Mouse (Mus musculus) CH12.LX (cell line): ENCODE measurements around the gene Akr1b3. TPM values are rescaled to one million over a fixed set of nuclear protein-coding genes. Genes with fewer than 3 reads are reported as not detected.
A peak's percentile ranks its signal among the peaks of the same experiment; 100 is the strongest.
"Not testable (repeated sequence)": the region's sequence is repeated elsewhere in the genome, so short reads cannot be mapped to it uniquely, and the experiment has no call there.

Experiments used
- DNase-seq: peaks from one replicate; pipeline ENCODE4 v3.0.0-alpha.2; 2013; ENCODE audit errors: extremely low read depth
- H3K27ac ChIP-seq: 2 replicates; pipeline ENCODE4 v1.5.1; 2012; ENCODE audit warnings: low read depth, mild to moderate bottlenecking, control low read depth, moderate library complexity; ENCODE audit not compliant: insufficient read depth
- H3K27me3 ChIP-seq: replicated peaks from 2 replicates; pipeline ENCODE3; 2012; ENCODE audit warnings: inconsistent platforms
- H3K36me3 ChIP-seq, 2 experiments: replicated peaks in 1 of 2; 2 replicates each; pipeline versions ENCODE3 to v1.6.1; 2012; ENCODE audit warnings: inconsistent platforms in 1 of 2, low read length in 1 of 2, mild to moderate bottlenecking in 1 of 2, mixed read lengths in 1 of 2, moderate library complexity in 1 of 2; ENCODE audit not compliant: control insufficient read depth in 1 of 2, insufficient read depth in 1 of 2
- H3K4me1 ChIP-seq, 2 experiments: 2 replicates each; pipeline ENCODE4 v1.6.1; 2012; ENCODE audit warnings: inconsistent platforms in 1 of 2, moderate library complexity in 1 of 2; ENCODE audit not compliant: insufficient read depth in 2 of 2, control insufficient read depth in 1 of 2
- H3K4me2 ChIP-seq: 2 replicates; pipeline ENCODE4 v1.6.1; 2012; ENCODE audit warnings: low read depth, mild to moderate bottlenecking, control low read depth; ENCODE audit not compliant: poor library complexity, insufficient read depth, severe bottlenecking
- H3K4me3 ChIP-seq, 3 experiments: fragments of 150-350 bp in 1 of 3; sonication (generic) in 1 of 3; replicated peaks in 1 of 3; 2 replicates each; pipeline versions ENCODE3 to v1.5.1; 2011 to 2012; ENCODE audit warnings: low read depth in 2 of 3, low read length in 2 of 3, mild to moderate bottlenecking in 2 of 3, moderate library complexity in 2 of 3, control low read depth in 1 of 3, improper control_type of control experiment in 1 of 3, inconsistent platforms in 1 of 3, mixed read lengths in 1 of 3; ENCODE audit not compliant: poor library complexity in 1 of 3
- H3K79me2 ChIP-seq: replicated peaks from 2 replicates; pipeline ENCODE4 v1.6.1; 2012; ENCODE audit warnings: mild to moderate bottlenecking, moderate library complexity; ENCODE audit not compliant: control insufficient read depth, poor library complexity, insufficient read depth, severe bottlenecking; ENCODE audit errors: extremely low read depth
- H3K9ac ChIP-seq: 2 replicates; pipeline ENCODE4 v1.6.1; 2012; ENCODE audit warnings: low read depth, mild to moderate bottlenecking, control low read depth, moderate library complexity; ENCODE audit not compliant: insufficient read depth
- H3K9me3 ChIP-seq: replicated peaks from 2 replicates; pipeline ENCODE3; 2012; ENCODE audit warnings: low read length, inconsistent platforms, mixed read lengths
- BHLHE40 ChIP-seq: IDR thresholded peaks from 2 replicates; pipeline ENCODE4 v1.6.1; 2011; ENCODE audit warnings: mild to moderate bottlenecking, low read depth, low read length, improper control_type of control experiment
- CHD2 ChIP-seq: IDR thresholded peaks from 2 replicates; pipeline ENCODE4 v1.6.1; 2011; ENCODE audit warnings: low read length, improper control_type of control experiment
- E2F4 ChIP-seq: IDR thresholded peaks from 2 replicates; pipeline ENCODE4 v1.6.1; 2011; ENCODE audit warnings: low read depth, low read length, improper control_type of control experiment; ENCODE audit not compliant: insufficient replicate concordance
- EP300 ChIP-seq: IDR thresholded peaks from 2 replicates; pipeline ENCODE4 v1.6.1; 2011; ENCODE audit warnings: low read length, improper control_type of control experiment
- ETS1 ChIP-seq: conservative IDR thresholded peaks from 2 replicates; pipeline ENCODE4 v1.6.1; 2012; ENCODE audit warnings: low read depth, mild to moderate bottlenecking, inconsistent platforms, low read length, improper control_type of control experiment, moderate library complexity
- GABPA ChIP-seq: IDR thresholded peaks from 2 replicates; pipeline ENCODE4 v1.6.1; 2012; ENCODE audit warnings: low read depth, low read length, improper control_type of control experiment, inconsistent platforms; ENCODE audit not compliant: insufficient replicate concordance
- HCFC1 ChIP-seq: IDR thresholded peaks from 2 replicates; pipeline ENCODE4 v1.6.1; 2012; ENCODE audit warnings: low read depth, mild to moderate bottlenecking, inconsistent platforms, low read length, improper control_type of control experiment
- IRF4 ChIP-seq: IDR thresholded peaks from 2 replicates; pipeline ENCODE4 v1.6.1; 2014; ENCODE audit warnings: low read depth, mild to moderate bottlenecking, inconsistent platforms, low read length, improper control_type of control experiment
- JUN ChIP-seq: IDR thresholded peaks from 2 replicates; pipeline ENCODE4 v1.6.1; 2011; ENCODE audit warnings: low read depth, mild to moderate bottlenecking, low read length, improper control_type of control experiment, moderate library complexity; ENCODE audit not compliant: insufficient read depth
- JUND ChIP-seq: conservative IDR thresholded peaks from 2 replicates; pipeline ENCODE4 v1.6.1; 2011; ENCODE audit warnings: low read depth, low read length, improper control_type of control experiment
- MAX ChIP-seq: IDR thresholded peaks from 2 replicates; pipeline ENCODE4 v1.6.1; 2011; ENCODE audit warnings: low read length, improper control_type of control experiment
- MEF2A ChIP-seq: IDR thresholded peaks from 2 replicates; pipeline ENCODE4 v1.6.1; 2014; ENCODE audit warnings: low read depth, mild to moderate bottlenecking, inconsistent platforms, low read length, improper control_type of control experiment, borderline replicate concordance
- MXI1 ChIP-seq: IDR thresholded peaks from 2 replicates; pipeline ENCODE4 v1.6.1; 2011; ENCODE audit warnings: mild to moderate bottlenecking, low read depth, low read length, improper control_type of control experiment
- MYC ChIP-seq: IDR thresholded peaks from 2 replicates; pipeline ENCODE4 v1.6.1; 2011; ENCODE audit warnings: low read depth, mild to moderate bottlenecking, improper control_type of control experiment, low read length
- NRF1 ChIP-seq: IDR thresholded peaks from 2 replicates; pipeline ENCODE4 v1.6.1; 2014; ENCODE audit warnings: low read depth, mild to moderate bottlenecking, inconsistent platforms, low read length, improper control_type of control experiment, moderate library complexity
- PAX5 ChIP-seq: IDR thresholded peaks from 2 replicates; pipeline ENCODE4 v1.6.1; 2012; ENCODE audit warnings: low read length, inconsistent platforms, mixed read lengths
- POLR2A ChIP-seq: IDR thresholded peaks from 2 replicates; pipeline ENCODE4 v1.6.1; 2011; ENCODE audit warnings: low read depth, mild to moderate bottlenecking, improper control_type of control experiment, low read length
- POLR2AphosphoS2 ChIP-seq: IDR thresholded peaks from 2 replicates; pipeline ENCODE4 v1.6.1; 2011; ENCODE audit warnings: low read depth, low read length, improper control_type of control experiment
- RCOR1 ChIP-seq: conservative IDR thresholded peaks from 2 replicates; pipeline ENCODE4 v1.6.1; 2012; ENCODE audit warnings: low read depth, mild to moderate bottlenecking, inconsistent platforms, low read length, improper control_type of control experiment
- SIN3A ChIP-seq: IDR thresholded peaks from 2 replicates; pipeline ENCODE4 v1.6.1; 2012; ENCODE audit warnings: low read length, improper control_type of control experiment, inconsistent platforms
- SMC3 ChIP-seq: IDR thresholded peaks from 2 replicates; pipeline ENCODE4 v1.6.1; 2011; ENCODE audit warnings: low read depth, low read length, improper control_type of control experiment
- TBP ChIP-seq: conservative IDR thresholded peaks from 2 replicates; pipeline ENCODE4 v1.6.1; 2011; ENCODE audit warnings: low read depth, low read length, improper control_type of control experiment
- USF2 ChIP-seq: conservative IDR thresholded peaks from 2 replicates; pipeline ENCODE4 v1.6.1; 2011; ENCODE audit warnings: low read depth, low read length, improper control_type of control experiment
- dilution Hi-C: fragments of 300-500 bp; cut with MboI; formaldehyde crosslinking; loops from 2 replicates; pipeline ENCODE4 v1.14.3; 2020; ENCODE audit warnings: low sequenced_read_pairs; ENCODE audit not compliant: extremely low pct_unique_long_range_greater_than_20kb, extremely low pct_ligation_motif_present
- in situ Hi-C: fragments of 300-500 bp; cut with MboI; formaldehyde crosslinking; loops from 3 replicates; pipeline ENCODE4 v1.14.3; 2019; ENCODE audit warnings: low sequenced_read_pairs, low pct_ligation_motif_present, low pct_unique_long_range_greater_than_20kb, mixed read lengths
- polyA plus RNA-seq: library from polyadenylated mRNA; unstranded; fragments of >175 nt; gene quantifications from 2 replicates; pipeline ENCODE4 v1.2.1, GENCODE M21; 2012; ENCODE audit warnings: low read depth; ENCODE audit not compliant: insufficient read length
- total RNA-seq, 2 experiments: library from RNA; depleted of rRNA; stranded (reverse); fragments of 300-350 nt in 1 of 2; fragments of >200 nt in 1 of 2; gene quantifications; 2 replicates each; pipeline ENCODE4 v1.2.3; 2012 to 2014

The Akr1b3 gene
- total and polyA plus RNA-seq, 3 experiments = 257 to 359 (median 313) TPM

DNA sequence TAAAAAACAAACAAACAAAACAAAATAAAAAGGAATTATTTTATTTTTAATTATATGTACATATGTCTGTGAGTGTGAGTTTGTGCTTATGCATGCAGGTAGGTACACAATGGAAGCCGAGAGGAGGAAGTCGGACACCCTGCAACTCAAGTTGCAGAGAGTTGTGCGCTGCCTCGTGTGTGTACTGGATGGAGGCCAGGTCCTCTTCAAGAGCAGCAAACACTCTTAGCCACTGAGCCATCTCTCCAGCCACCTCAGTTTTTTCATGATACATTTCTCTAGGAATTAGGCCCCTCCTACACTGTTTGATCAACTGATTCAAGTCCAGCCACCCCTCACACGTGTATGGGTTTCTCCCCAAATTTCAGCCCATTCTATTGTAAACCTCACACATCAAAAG lies 17.4 kb upstream of the Akr1b3 start:
- Histone ChIP-seq H3K27me3 (no peaks in the 10 kb centered on the region), H3K36me3 (no peaks in the 10 kb centered on the region), H3K79me2 (no peaks in the 10 kb centered on the region), H3K27ac (no peak overlapping the region), H3K9me3 (no peaks in the 10 kb centered on the region), H3K4me1 (peaks cover 10 to 16% of the 10 kb centered on the region in 2 experiments), H3K9ac (no peak overlapping the region), H3K4me2 (no peak overlapping the region), H3K4me3 (no peak overlapping the region)
- no peak for DNase-seq
- dilution Hi-C loops (no loop called here), in situ Hi-C loops (no loop called here)
- TF ChIP-seq MEF2A (no peak), E2F4 (no peak), POLR2A (no peak), PAX5 (no peak), SIN3A (no peak), ETS1 (no peak), BHLHE40 (no peak), JUND (no peak)

DNA sequence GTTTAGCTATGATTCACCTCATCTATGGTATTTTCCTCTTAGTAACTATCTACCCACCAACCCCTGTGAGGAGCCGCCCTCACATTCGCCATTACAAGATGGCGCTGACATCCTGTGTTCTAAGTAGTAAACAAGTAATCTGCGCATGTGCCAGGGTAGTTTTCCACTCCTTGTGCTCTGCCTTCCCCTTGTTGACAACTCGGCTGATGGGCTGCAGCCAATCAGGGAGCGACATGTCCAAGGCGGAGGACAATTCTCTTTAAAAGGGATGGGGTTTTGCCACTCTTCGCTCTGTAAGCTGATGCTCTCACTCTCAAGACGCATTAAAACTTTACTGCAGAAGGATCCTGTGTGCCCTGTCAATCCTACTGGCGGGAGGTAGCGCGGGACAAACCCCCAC lies 14.5 kb upstream of the Akr1b3 start:
- DNase-seq, H3K9me3 ChIP-seq, H3K4me3 ChIP-seq, in situ Hi-C loops, dilution Hi-C loops, H3K79me2 ChIP-seq, H3K36me3 ChIP-seq, H3K27me3 ChIP-seq: not testable (repeated sequence)
- Histone ChIP-seq H3K4me1 (peaks cover 10 to 16% of the 10 kb centered on the region in 2 experiments), H3K4me2 (0 out of 2 replicates have a peak overlapping the region, but pooled peaks have one; percentile 15), H3K27ac (peak overlapping the region; percentile 60), H3K9ac (0 out of 2 replicates have a peak overlapping the region, but pooled peaks have one; percentile 4)
- TF ChIP-seq TBP (peak; percentile 68; the same call in 1 of the 2 replicates), NRF1 (peak; percentile 79), POLR2A (peak; percentile 52; the same call in 1 of the 2 replicates)

DNA sequence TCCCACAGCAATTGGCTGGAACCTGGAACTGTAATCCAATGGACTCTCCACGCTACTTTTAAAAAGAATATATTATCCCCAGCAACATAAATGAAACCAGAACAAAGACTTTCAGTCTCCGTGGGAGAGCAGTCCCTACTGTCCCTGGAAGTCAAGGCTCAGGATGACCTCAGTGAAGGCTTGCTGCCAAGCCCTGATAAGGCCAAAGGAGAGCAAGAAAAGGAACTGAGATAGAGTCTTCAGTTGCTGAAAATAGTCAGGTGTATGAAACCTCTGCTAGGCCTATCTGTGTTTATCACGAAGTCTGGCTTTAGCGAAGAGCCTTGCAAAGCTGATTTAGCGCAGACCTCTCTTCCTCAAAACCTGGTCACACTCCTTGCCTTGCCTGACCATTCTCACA lies 14.1 kb upstream of the Akr1b3 start:
- dilution Hi-C loops = no loop called here

More for the DNA sequence above, 14.1 kb upstream of the Akr1b3 start:
- Histone ChIP-seq H3K9ac (no peak overlapping the region), H3K4me1 (peaks cover 10 to 16% of the 10 kb centered on the region in 2 experiments), H3K4me3 (no peak overlapping the region), H3K4me2 (peak overlapping the region; percentile 15; the same call in 1 of the 2 replicates), H3K27ac (peak overlapping the region; percentile 60), H3K79me2 (no peaks in the 10 kb centered on the region), H3K27me3 (no peaks in the 10 kb centered on the region), H3K36me3 (no peaks in the 10 kb centered on the region), H3K9me3 (no peaks in the 10 kb centered on the region)
- in situ Hi-C loops = no loop called here
- peak; percentile 36 for DNase-seq
- TF ChIP-seq SMC3 (no peak), BHLHE40 (peak; percentile 53), HCFC1 (peak; percentile 21; the same call in 1 of the 2 replicates), EP300 (peak; percentile 71), IRF4 (peak; percentile 65), POLR2AphosphoS2 (no peak), MYC (no peak), MAX (peak; percentile 75; the same call in 1 of the 2 replicates), MXI1 (peak; percentile 33; the same call in 1 of the 2 replicates), MEF2A (peak; percentile 75), JUN (peak; percentile 44), CHD2 (0 out of 2 replicates have a peak, but pooled peaks have one; percentile 33), JUND (peak; percentile 14; the same call in 1 of the 2 replicates), ETS1 (peak; percentile 37), GABPA (no peak), RCOR1 (0 out of 2 replicates have a peak, but pooled peaks have one; percentile 47), USF2 (no peak)
